Mouse (Mus musculus) stomach, embryonic 16.5 days (tissue): ENCODE measurements around the gene Minar1. TPM values are rescaled to one million over a fixed set of nuclear protein-coding genes. Genes with fewer than 3 reads are reported as not detected.

ENCODE experiments used
- ATAC-seq: fragments of 200-750 bp; cut with Nextera tagmentation; 2 replicates; pipeline ENCODE4 v1.8.0; 2017; ENCODE audit warnings: moderate number of reproducible peaks, moderate TSS enrichment; ENCODE audit not compliant: insufficient read depth, low FRiP score
- H3K27ac ChIP-seq: fragments of 300-500 bp; sonication (generic); 2 replicates; pipeline ENCODE4 v1.5.1; 2014; ENCODE audit warnings: low read length
- H3K27me3 ChIP-seq: fragments of 300-500 bp; sonication (generic); 2 replicates; pipeline ENCODE4 v1.6.1; 2014; ENCODE audit warnings: low read length, control low read depth, mixed read lengths; ENCODE audit not compliant: control insufficient read depth, insufficient read depth
- H3K36me3 ChIP-seq: fragments of 300-500 bp; sonication (generic); 2 replicates; pipeline ENCODE4 v1.6.1; 2014; ENCODE audit warnings: low read length; ENCODE audit not compliant: control insufficient read depth, insufficient read depth
- H3K4me1 ChIP-seq: fragments of 300-500 bp; sonication (generic); 2 replicates; pipeline ENCODE4 v1.6.1; 2014; ENCODE audit warnings: low read length, control low read depth, mixed read lengths; ENCODE audit not compliant: control insufficient read depth, insufficient read depth
- H3K4me2 ChIP-seq: fragments of 300-500 bp; sonication (generic); 2 replicates; pipeline ENCODE4 v1.6.1; 2014; ENCODE audit warnings: low read depth, low read length, mixed read lengths
- H3K4me3 ChIP-seq: fragments of 300-500 bp; sonication (generic); replicated peaks from 2 replicates; pipeline ENCODE4 v1.5.1; 2014; ENCODE audit warnings: mild to moderate bottlenecking, low read length
- H3K9ac ChIP-seq: fragments of 300-500 bp; sonication (generic); 2 replicates; pipeline ENCODE4 v1.6.1; 2014; ENCODE audit warnings: low read length
- H3K9me3 ChIP-seq: fragments of 300-500 bp; sonication (generic); replicated peaks from 2 replicates; pipeline ENCODE4 v1.6.1; 2016; ENCODE audit warnings: low read length, control low read depth; ENCODE audit not compliant: control insufficient read depth
- WGBS: fragments of 180-500 bp; shearing (Covaris S2); extraction: QIAGEN DNeasy Blood & Tissue Kit; methylation state at CpG from one replicate; pipeline ENCODE4 v1.1.7; 2014; 5-methylcytosine and 5-hydroxymethylcytosine counted together
- polyA plus RNA-seq: library from polyadenylated mRNA; unstranded; fragments of >200 nt; fragmentation: Nextera tagmentation; extraction: Ambion mirVana; gene quantifications from 2 replicates; pipeline ENCODE4 v1.2.1, GENCODE M21; 2015

Minar1 gene
- 0.06 TPM in 1 of 2 replicates, not detected in the other for polyA plus RNA-seq

- WGBS = under 1% methylated on average over 27 of the region's 27 CpGs
- Histone ChIP-seq H3K4me3 (peak within 1 kb of the TSS; percentile 43), H3K27ac (no peak within 1 kb of the TSS), H3K9ac (peak within 1 kb of the TSS; percentile 46), H3K9me3 (no peaks in the 10 kb centered on the region), H3K4me2 (peak within 1 kb of the TSS; percentile 73), H3K27me3 (peaks cover 23% of the 10 kb centered on the region), H3K4me1 (peaks cover 6% of the 10 kb centered on the region; the same call in 1 of the 2 replicates), H3K36me3 (no peaks in the 10 kb centered on the region)
- ATAC-seq = peak; percentile 79
These were observed at the start of gene Minar1 for GRCm38 (mm10) chr9:89623006-89623760. Gene Minar1 (minus strand): TSS chr9:89623125.

GRCm38 (mm10) chr9:89669878-89670277, 47.0 kb upstream of the Minar1 start:
- ATAC-seq = no peak
- no peak overlapping the region for H3K4me3 ChIP-seq
- no peaks in the 10 kb centered on the region for H3K36me3 ChIP-seq
- no peak overlapping the region for H3K27ac ChIP-seq
- H3K4me1 ChIP-seq = no peaks in the 10 kb centered on the region
- no peak overlapping the region for H3K9ac ChIP-seq
- no peaks in the 10 kb centered on the region for H3K9me3 ChIP-seq
- no peaks in the 10 kb centered on the region for H3K27me3 ChIP-seq
- no peak overlapping the region for H3K4me2 ChIP-seq
- 75% methylated on average over 4 of the region's 4 CpGs for WGBS

GRCm38 (mm10) chr9:89667306-89667942, 44.5 kb upstream of the Minar1 start:
- H3K27me3 ChIP-seq = no peaks in the 10 kb centered on the region
- no peaks in the 10 kb centered on the region for H3K36me3 ChIP-seq
- WGBS = 69% methylated on average over 4 of the region's 4 CpGs
- H3K4me2 ChIP-seq = no peak overlapping the region
- H3K27ac ChIP-seq = no peak overlapping the region
- no peak overlapping the region for H3K4me3 ChIP-seq
- H3K9me3 ChIP-seq = no peaks in the 10 kb centered on the region
- no peaks in the 10 kb centered on the region for H3K4me1 ChIP-seq
- no peak overlapping the region for H3K9ac ChIP-seq
- no peak for ATAC-seq

- no peaks in the 10 kb centered on the region for H3K27me3 ChIP-seq
- no peak overlapping the region for H3K9ac ChIP-seq
- no peak overlapping the region for H3K4me2 ChIP-seq
- H3K4me3 ChIP-seq = no peak overlapping the region
- H3K36me3 ChIP-seq = no peaks in the 10 kb centered on the region
- 73% methylated on average over 6 of the region's 6 CpGs for WGBS
- H3K27ac ChIP-seq = no peak overlapping the region
- no peaks in the 10 kb centered on the region for H3K4me1 ChIP-seq
- no peaks in the 10 kb centered on the region for H3K9me3 ChIP-seq
- no peak for ATAC-seq
These were observed 28.0 kb upstream of the Minar1 start for GRCm38 (mm10) chr9:89650913-89651312.

- no peak overlapping the region for H3K4me2 ChIP-seq
- H3K36me3 ChIP-seq = no peaks in the 10 kb centered on the region
- no peak overlapping the region for H3K27ac ChIP-seq
- no peak for ATAC-seq
- H3K9ac ChIP-seq = no peak overlapping the region
- H3K4me3 ChIP-seq = no peak overlapping the region
- no peaks in the 10 kb centered on the region for H3K27me3 ChIP-seq
- H3K4me1 ChIP-seq = no peaks in the 10 kb centered on the region
- WGBS = 81% methylated on average over 3 of the region's 3 CpGs
- no peaks in the 10 kb centered on the region for H3K9me3 ChIP-seq
These were observed 14.5 kb upstream of the Minar1 start for GRCm38 (mm10) chr9:89637453-89637852.

GRCm38 (mm10) chr9:89622296-89623005, 474 bp downstream of the Minar1 start:
- Histone ChIP-seq H3K9me3 (no peaks in the 10 kb centered on the region), H3K4me1 (peaks cover 6% of the 10 kb centered on the region; the same call in 1 of the 2 replicates), H3K9ac (peak overlapping the region; percentile 46; the same call in 1 of the 2 replicates), H3K36me3 (no peaks in the 10 kb centered on the region), H3K27ac (no peak overlapping the region), H3K4me3 (peak overlapping the region; percentile 43), H3K4me2 (peak overlapping the region; percentile 73), H3K27me3 (peaks cover 23% of the 10 kb centered on the region)
- WGBS = 3% methylated on average over 42 of the region's 42 CpGs
- peak; percentile 41 for ATAC-seq

- Histone ChIP-seq H3K36me3 (no peaks in the 10 kb centered on the region), H3K4me2 (peak overlapping the region; percentile 73), H3K27ac (no peak overlapping the region), H3K4me3 (no peak overlapping the region), H3K9me3 (no peaks in the 10 kb centered on the region), H3K27me3 (peaks cover 23% of the 10 kb centered on the region), H3K4me1 (peaks cover 6% of the 10 kb centered on the region; the same call in 1 of the 2 replicates), H3K9ac (no peak overlapping the region)
- no peak for ATAC-seq
- WGBS = 8% methylated on average over 11 of the region's 11 CpGs
These were observed 1.2 kb downstream of the Minar1 start for GRCm38 (mm10) chr9:89621750-89622149.

GRCm38 (mm10) chr9:89620347-89620746, 2.6 kb downstream of the Minar1 start:
- ATAC-seq = no peak
- H3K9ac ChIP-seq = no peak overlapping the region
- WGBS = 28% methylated on average over 6 of the region's 6 CpGs
- H3K4me3 ChIP-seq = no peak overlapping the region
- no peak overlapping the region for H3K27ac ChIP-seq
- H3K4me1 ChIP-seq = peaks cover 6% of the 10 kb centered on the region; the same call in 1 of the 2 replicates
- no peaks in the 10 kb centered on the region for H3K9me3 ChIP-seq
- no peak overlapping the region for H3K4me2 ChIP-seq
- peaks cover 23% of the 10 kb centered on the region for H3K27me3 ChIP-seq
- H3K36me3 ChIP-seq = no peaks in the 10 kb centered on the region

GRCm38 (mm10) chr9:89616946-89617345, 6.0 kb downstream of the Minar1 start:
- H3K9ac ChIP-seq = no peak overlapping the region
- H3K4me1 ChIP-seq = no peaks in the 10 kb centered on the region
- ATAC-seq = no peak
- H3K27me3 ChIP-seq = 0 out of 2 replicates have a peak, but pooled peaks cover 13% of the 10 kb centered on the region
- H3K9me3 ChIP-seq = no peaks in the 10 kb centered on the region
- H3K27ac ChIP-seq = no peak overlapping the region
- H3K36me3 ChIP-seq = no peaks in the 10 kb centered on the region
- H3K4me3 ChIP-seq = no peak overlapping the region
- WGBS = 99% methylated on average over 2 of the region's 2 CpGs
- no peak overlapping the region for H3K4me2 ChIP-seq
